Mouse (Mus musculus): Measurements from ENCODE around the gene Gkn1. TPM values are rescaled to one million over a fixed set of nuclear protein-coding genes. Genes with fewer than 3 reads are reported as not detected.

The Gkn1 gene
- polyA plus RNA-seq, 1 experiment from 2014 or later: not detected

DNA sequence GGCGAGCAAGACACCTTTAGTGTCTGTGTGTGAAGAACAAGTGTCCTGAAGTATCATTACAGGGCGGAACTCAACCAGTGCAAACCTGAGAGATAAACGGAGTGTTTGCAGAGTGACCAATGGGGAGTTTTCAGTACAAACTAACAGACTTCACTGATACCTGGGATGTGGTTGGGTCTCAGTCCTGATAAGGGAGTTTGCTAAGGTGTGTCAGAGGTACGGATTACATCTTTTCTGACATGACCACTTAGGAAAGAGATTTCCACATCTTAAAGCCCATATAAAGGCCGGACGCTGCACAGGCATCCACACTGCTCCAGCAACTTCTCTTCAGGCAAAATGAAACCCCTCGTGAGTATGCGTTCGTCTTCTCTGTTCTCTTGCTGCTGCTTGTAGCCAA, 22.3 kb upstream of the Gkn1 start, which contains the start of gene Gkn2:
Gene Gkn2 (plus strand): TSS at position 301 of the 400 bp plus-strand sequence.
- whole genome bisulfite sequencing: 87% methylated on average over 9 of the region's 9 CpGs
- no peaks in the 10 kb centered on the region for H3K9me3 ChIP-seq

DNA sequence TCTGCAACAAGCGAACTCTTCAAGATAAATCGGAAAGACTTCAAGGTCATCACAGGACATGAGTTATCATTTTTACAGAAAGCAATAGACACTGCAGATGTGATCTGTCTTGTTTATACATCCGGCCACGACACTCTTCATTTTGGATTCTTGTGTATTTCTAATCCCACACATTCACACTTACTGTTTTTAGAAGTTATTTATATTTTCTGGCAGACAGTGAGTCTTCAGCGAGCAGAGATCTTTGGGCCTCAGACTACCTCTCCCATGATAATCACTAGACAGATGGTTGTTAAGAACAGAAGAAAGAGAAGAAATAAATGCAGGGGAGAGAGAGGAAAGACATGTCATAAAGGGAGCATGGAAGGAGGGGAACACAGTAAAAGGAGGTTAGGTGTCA, 18.5 kb upstream of the Gkn1 start:
- no peak for ATAC-seq (ENCODE audit: insufficient number of reproducible peaks, insufficient read depth, low FRiP score, low TSS enrichment, low read depth)
- WGBS: 87% methylated on average over 5 of the region's 5 CpGs
- no peaks in the 10 kb centered on the region for H3K27me3 ChIP-seq

More for the DNA sequence above, 22.3 kb upstream of the Gkn1 start, which contains the start of gene Gkn2:
- Histone ChIP-seq H3K4me2 (no peak within 1 kb of the TSS), H3K27ac (no peak within 1 kb of the TSS), H3K36me3 (no peaks in the 10 kb centered on the region), H3K4me3 (no peak within 1 kb of the TSS), H3K27me3 (no peaks in the 10 kb centered on the region), H3K9ac (no peak within 1 kb of the TSS), H3K4me1 (no peaks in the 10 kb centered on the region)
- no peak for ATAC-seq (ENCODE audit: insufficient number of reproducible peaks, insufficient read depth, low FRiP score, low TSS enrichment, low read depth)

DNA sequence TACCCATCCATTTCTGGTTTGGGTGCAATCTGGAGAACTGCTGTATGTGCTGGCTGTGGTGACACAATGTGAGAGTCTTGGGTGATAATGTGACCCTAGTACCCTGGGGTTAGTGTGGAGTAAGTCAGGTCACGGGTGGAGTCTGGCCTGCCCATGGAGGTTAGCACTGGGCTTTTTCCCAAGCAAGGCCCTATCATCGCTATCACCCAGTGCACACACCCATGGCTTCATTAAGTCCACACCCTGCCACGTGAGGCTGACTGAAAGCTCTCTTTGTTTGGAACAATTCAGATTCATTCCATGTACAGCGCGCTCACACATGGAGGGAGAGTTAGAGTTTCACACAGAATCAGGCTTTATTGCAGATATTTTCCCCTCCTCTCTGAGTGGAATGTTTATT, 3.7 kb upstream of the Gkn1 start:
- no peak overlapping the region for H3K9ac ChIP-seq
- H3K4me3 ChIP-seq: no peak overlapping the region
- ATAC-seq (ENCODE audit: insufficient number of reproducible peaks, insufficient read depth, low FRiP score, low TSS enrichment, low read depth): no peak
- 63% methylated on average over 5 of the region's 5 CpGs for WGBS
- H3K27ac ChIP-seq: peak overlapping the region; percentile 22; the same call in 1 of the 2 replicates
- H3K4me2 ChIP-seq: no peak overlapping the region
- H3K36me3 ChIP-seq: no peaks in the 10 kb centered on the region
- H3K9me3 ChIP-seq: no peaks in the 10 kb centered on the region
- peaks cover 3% of the 10 kb centered on the region; the same call in 1 of the 2 replicates for H3K4me1 ChIP-seq
- H3K27me3 ChIP-seq: no peaks in the 10 kb centered on the region

More for the DNA sequence above, 18.5 kb upstream of the Gkn1 start:
- Histone ChIP-seq H3K4me2 (no peak overlapping the region), H3K27ac (no peak overlapping the region), H3K4me1 (no peaks in the 10 kb centered on the region), H3K9me3 (no peaks in the 10 kb centered on the region), H3K36me3 (no peaks in the 10 kb centered on the region), H3K9ac (no peak overlapping the region), H3K4me3 (no peak overlapping the region)

DNA sequence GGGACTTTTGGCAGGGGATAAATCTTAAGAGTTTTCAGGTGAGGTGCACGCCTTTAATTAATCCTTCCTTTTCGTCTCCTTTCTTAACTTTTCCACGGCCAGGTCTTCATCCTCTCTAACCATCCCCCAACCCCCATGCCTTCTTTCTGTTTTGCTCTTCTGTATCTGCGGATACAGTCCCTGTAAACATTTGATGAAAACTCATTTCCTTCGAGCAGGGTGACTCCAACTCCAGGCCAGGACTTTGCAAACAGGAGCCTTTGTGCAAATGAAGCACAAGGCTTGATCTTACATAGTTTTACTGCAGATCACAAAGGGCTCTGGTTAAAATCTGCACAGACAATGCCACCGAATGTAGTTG, 14.8 kb downstream of the Gkn1 start:
- peaks cover 29% of the 10 kb centered on the region for H3K4me1 ChIP-seq
- no peak overlapping the region for H3K27ac ChIP-seq
- no peaks in the 10 kb centered on the region for H3K36me3 ChIP-seq
- H3K4me2 ChIP-seq: peak overlapping the region; percentile 81; the same call in 1 of the 2 replicates
- H3K4me3 ChIP-seq: peak overlapping the region; percentile 89
- no peak overlapping the region for H3K9ac ChIP-seq
- no peaks in the 10 kb centered on the region for H3K27me3 ChIP-seq
- 31% methylated on average over 6 of the region's 6 CpGs for WGBS
- H3K9me3 ChIP-seq: no peaks in the 10 kb centered on the region
- ATAC-seq (ENCODE audit: insufficient number of reproducible peaks, insufficient read depth, low FRiP score, low TSS enrichment, low read depth): no peak

DNA sequence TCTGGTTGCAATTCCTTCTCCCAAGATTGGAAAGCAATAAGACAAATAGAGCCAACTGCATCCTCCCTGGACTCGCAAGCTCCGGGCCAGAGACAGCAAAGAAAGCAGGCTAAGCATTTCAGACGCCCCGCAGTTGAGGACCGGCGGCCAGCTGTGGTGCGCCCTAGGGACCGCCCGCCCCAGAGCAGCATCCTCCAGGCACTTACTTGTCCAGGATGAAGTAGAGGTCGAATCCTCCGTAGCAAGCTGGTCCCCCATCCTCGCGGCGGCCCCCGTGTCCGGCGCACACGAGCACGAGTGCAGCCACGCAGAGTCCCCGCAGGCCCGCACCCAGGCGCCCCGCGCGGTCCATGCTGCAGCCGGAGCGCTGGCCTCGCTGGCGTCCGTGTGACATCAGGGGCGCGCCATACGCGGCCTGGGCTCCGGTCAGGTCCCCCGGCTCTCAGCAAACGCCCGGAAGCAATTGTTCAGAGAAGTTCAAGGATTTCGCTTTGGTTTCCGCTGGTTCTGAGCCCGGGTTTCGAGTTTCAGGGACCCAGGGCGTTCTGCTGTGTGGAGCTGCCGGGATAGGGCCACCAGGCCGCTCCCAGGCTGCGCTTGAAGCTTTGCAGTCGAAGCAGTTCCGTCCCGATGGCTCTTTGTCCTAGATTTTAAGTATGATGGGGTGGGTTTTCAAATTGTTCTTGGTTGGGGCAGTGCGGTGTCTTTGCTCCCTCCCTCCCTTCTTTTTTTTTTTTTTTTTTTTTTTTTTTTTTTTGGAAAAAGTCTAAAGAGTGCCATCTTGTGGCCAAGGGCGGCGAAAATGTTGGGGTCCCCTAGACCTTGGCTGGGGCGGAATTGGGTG, 15.4 kb downstream of the Gkn1 start, which contains the start of gene Antxr1:
Gene Antxr1 (minus strand): TSS at position 731 of the 844 bp plus-strand sequence.
- ATAC-seq (ENCODE audit: insufficient number of reproducible peaks, insufficient read depth, low FRiP score, low TSS enrichment, low read depth): peak; percentile 64; the same call in 1 of the 2 replicates
- peak within 1 kb of the TSS; percentile 98 for H3K9ac ChIP-seq

DNA sequence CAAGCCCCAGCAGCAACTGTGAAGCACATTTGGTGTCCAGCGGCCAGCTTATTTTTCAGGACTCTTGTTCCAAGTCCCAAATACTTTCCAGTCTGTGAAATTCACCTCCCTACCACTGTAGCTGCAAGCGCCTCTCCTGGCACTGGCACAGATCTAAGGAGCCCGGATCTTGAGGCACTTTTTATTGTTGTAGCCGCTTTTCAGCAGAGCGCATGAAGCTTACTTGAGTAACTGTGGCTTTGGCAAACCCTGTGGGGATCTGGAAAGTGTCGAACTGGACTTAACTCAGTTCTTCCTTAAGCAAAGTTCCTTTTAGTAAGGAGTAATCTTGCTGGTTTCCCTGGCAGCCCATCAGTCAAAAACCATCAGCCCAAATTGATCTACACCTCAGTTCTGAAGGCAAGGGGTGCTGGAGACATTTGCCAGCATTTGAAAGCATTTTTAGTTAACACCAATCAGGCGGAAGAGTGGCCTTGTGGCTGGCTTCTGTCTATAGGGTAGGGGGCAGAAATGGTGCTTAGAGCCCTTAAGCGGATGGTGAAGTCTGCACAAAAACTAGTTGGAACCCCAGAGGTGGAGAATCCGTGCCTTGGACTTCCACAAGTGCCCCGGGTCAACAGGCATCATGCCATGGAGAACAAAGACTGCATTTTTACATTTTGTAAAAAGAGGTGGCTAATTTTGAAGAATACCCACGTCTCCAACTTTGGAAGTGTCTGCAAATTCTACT, 16.2 kb downstream of the Gkn1 start:
- Histone ChIP-seq H3K9ac (peak overlapping the region; percentile 98), H3K27ac (peak overlapping the region; percentile 97), H3K36me3 (no peaks in the 10 kb centered on the region), H3K4me1 (peaks cover 42% of the 10 kb centered on the region), H3K4me2 (peak overlapping the region; percentile 81), H3K4me3 (peak overlapping the region; percentile 89), H3K9me3 (no peaks in the 10 kb centered on the region), H3K27me3 (no peaks in the 10 kb centered on the region)
- WGBS: 4% methylated on average over 11 of the region's 11 CpGs
- ATAC-seq (ENCODE audit: insufficient number of reproducible peaks, insufficient read depth, low FRiP score, low TSS enrichment, low read depth): no peak

More for the DNA sequence above, 15.4 kb downstream of the Gkn1 start, which contains the start of gene Antxr1:
- Histone ChIP-seq H3K36me3 (no peaks in the 10 kb centered on the region), H3K4me1 (peaks cover 35% of the 10 kb centered on the region), H3K27ac (peak within 1 kb of the TSS; percentile 97), H3K4me3 (peak within 1 kb of the TSS; percentile 89), H3K9me3 (no peaks in the 10 kb centered on the region), H3K4me2 (peak within 1 kb of the TSS; percentile 81), H3K27me3 (no peaks in the 10 kb centered on the region)
- under 1% methylated on average over 54 of the region's 54 CpGs for WGBS

DNA sequence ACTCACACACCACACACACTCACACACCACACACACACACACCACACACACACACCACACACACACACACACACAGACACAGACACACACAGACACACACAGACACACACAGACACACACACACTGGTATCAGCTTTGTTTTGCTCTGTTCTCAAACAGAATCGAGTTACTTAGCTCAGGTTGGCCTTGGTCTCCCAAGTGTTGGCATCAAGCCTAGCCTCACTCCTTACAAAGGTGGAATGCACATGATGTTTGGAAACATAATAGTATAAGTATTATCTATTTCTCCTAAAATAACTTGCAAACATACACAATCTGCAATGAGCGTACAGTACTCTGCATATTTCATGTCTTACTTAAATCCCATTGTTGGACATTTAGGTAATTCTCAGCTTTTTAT, 18.4 kb downstream of the Gkn1 start:
- Histone ChIP-seq H3K9ac (no peak overlapping the region), H3K4me3 (peak overlapping the region; percentile 89), H3K27me3 (no peaks in the 10 kb centered on the region), H3K9me3 (no peaks in the 10 kb centered on the region), H3K4me2 (peak overlapping the region; percentile 81), H3K27ac (no peak overlapping the region), H3K4me1 (peaks cover 51% of the 10 kb centered on the region), H3K36me3 (no peaks in the 10 kb centered on the region)
- WGBS: 55% methylated on average over 2 of the region's 2 CpGs
- no peak for ATAC-seq (ENCODE audit: insufficient number of reproducible peaks, insufficient read depth, low FRiP score, low TSS enrichment, low read depth)

DNA sequence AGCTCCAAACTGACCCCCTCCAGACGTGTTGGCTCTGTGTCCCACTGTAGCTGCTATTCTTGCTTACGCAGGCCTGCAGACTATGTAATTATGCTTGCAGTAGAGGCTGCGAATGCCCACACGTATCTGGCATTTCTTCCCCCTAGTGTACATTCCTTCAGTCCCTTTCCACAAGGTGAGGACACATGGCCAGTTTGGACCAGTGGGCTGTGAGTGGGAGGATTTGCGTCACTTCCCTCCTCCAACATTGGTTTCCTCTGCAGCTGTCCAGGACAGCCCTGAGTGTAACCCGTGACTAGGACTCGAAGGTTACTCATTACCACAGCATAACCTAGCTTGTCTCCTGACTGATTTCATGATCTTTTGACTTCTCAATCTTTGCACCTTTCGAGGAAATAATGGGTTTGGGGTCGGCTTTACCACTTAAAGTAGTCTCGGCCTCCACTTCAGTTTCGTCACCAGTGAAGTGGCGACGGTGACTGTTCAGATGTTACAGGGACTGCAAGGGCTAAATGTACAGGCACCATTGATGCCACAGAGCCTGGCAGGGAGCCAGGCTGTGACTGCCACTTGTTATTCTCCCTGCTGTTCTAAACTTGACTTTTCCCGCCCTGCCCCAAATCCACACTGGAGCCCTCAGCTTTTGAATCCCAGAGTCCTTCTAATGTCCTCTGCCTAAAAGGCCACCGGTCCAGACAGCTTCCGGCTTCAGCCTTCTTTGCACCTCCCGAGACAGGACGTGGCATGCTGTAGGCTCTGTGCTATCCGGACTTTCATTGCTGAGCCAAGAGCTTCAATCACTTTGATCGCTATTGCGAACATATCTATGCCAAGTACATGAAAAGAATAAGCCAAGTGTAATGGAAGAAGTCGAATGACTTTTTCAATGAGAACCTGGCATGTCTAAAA, 22.2 kb downstream of the Gkn1 start:
- H3K4me2 ChIP-seq: no peak overlapping the region
- no peak for ATAC-seq (ENCODE audit: insufficient number of reproducible peaks, insufficient read depth, low FRiP score, low TSS enrichment, low read depth)
- peak overlapping the region; percentile 28; the same call in 1 of the 2 replicates for H3K27ac ChIP-seq
- H3K4me3 ChIP-seq: no peak overlapping the region
- no peak overlapping the region for H3K9ac ChIP-seq
- no peaks in the 10 kb centered on the region for H3K9me3 ChIP-seq
- H3K4me1 ChIP-seq: peaks cover 44% of the 10 kb centered on the region
- no peaks in the 10 kb centered on the region for H3K27me3 ChIP-seq
- peaks cover 8% of the 10 kb centered on the region for H3K36me3 ChIP-seq
- 82% methylated on average over 22 of the region's 22 CpGs for WGBS

DNA sequence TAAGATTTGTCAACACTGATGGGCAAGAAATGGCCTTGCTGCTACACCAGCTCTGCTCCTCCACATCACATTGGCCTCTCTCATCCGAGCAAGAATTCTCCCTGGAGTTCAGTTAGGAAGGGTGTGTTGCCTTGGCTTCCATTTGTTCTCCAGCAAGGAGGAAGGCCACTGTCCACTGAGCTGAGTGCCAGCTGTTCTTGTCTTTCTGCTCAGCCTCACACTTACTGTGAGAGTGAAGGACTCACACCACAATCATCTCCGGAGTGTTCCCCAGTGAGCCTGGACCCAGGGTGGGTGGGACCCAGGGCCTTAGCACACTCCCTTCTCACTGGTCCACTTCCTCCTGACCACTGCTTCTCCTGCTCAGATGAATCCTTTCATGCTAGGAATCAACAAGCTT, 23.8 kb downstream of the Gkn1 start:
- Histone ChIP-seq H3K4me3 (no peak overlapping the region), H3K9ac (no peak overlapping the region), H3K36me3 (peaks cover 8% of the 10 kb centered on the region), H3K4me2 (no peak overlapping the region), H3K9me3 (no peaks in the 10 kb centered on the region), H3K27ac (no peak overlapping the region), H3K27me3 (no peaks in the 10 kb centered on the region), H3K4me1 (peaks cover 34% of the 10 kb centered on the region)
- 93% methylated on average over 2 of the region's 2 CpGs for WGBS
- no peak for ATAC-seq (ENCODE audit: insufficient number of reproducible peaks, insufficient read depth, low FRiP score, low TSS enrichment, low read depth)

DNA sequence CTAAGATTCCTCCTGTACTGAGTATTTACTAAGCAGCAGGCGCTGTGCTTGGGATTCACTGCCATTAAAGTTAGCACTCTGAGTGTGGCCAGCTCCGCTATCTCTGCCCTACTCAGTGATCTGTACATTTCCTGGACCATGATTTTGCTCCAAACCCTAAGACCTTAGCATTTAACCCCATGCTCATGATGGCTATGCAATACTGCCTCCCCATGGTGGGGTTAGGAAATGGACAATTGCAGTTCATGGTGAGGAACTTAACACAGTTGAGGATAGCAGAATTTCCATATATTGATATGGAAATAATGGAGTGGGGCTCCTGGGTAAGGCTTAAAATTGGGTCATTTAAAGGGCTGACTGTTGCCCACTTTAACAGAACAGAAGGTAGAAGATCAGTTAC, 27.4 kb downstream of the Gkn1 start:
- Histone ChIP-seq H3K9me3 (no peaks in the 10 kb centered on the region), H3K36me3 (peaks cover 8% of the 10 kb centered on the region), H3K4me1 (0 out of 2 replicates have a peak, but pooled peaks cover 3% of the 10 kb centered on the region), H3K4me2 (no peak overlapping the region), H3K27ac (no peak overlapping the region), H3K9ac (no peak overlapping the region), H3K27me3 (no peaks in the 10 kb centered on the region), H3K4me3 (no peak overlapping the region)
- 93% methylated on average over 2 of the region's 2 CpGs for WGBS
- ATAC-seq (ENCODE audit: insufficient number of reproducible peaks, insufficient read depth, low FRiP score, low TSS enrichment, low read depth): no peak

DNA sequence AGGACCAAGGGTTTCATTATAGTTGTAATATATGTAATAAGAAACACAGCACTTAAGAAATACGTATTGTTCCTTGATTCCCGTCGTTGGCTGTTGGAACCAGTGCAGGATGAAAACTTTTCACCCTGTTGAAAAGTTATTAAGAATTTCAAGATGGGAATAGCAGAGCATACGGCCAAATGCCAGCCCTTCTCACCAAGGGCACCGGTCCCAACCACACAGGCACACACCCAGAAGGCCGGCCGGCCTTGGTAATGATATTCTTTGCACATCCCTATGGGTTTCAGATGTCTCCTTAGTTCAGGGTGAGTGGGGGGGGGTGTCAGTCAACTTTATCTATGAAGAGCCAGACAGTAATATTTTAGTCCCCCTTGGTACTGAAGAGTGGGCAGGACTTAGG, 32.1 kb downstream of the Gkn1 start:
- 91% methylated on average over 7 of the region's 7 CpGs for WGBS
- H3K4me2 ChIP-seq: no peak overlapping the region
- H3K27me3 ChIP-seq: no peaks in the 10 kb centered on the region
- 0 out of 2 replicates have a peak, but pooled peaks cover 3% of the 10 kb centered on the region for H3K36me3 ChIP-seq
- peaks cover 23% of the 10 kb centered on the region for H3K4me1 ChIP-seq
- no peak overlapping the region for H3K9ac ChIP-seq
- H3K4me3 ChIP-seq: no peak overlapping the region
- no peak overlapping the region for H3K27ac ChIP-seq
- no peak for ATAC-seq (ENCODE audit: insufficient number of reproducible peaks, insufficient read depth, low FRiP score, low TSS enrichment, low read depth)
- no peaks in the 10 kb centered on the region for H3K9me3 ChIP-seq
